Mouse (Mus musculus): ENCODE measurements around the gene Dlst.
"Not testable (repeated sequence)": the region's sequence is repeated elsewhere in the genome, so short reads cannot be mapped to it uniquely, and the experiment has no call there.

Dlst gene

GRCm38 (mm10) chr12:85115678-85116077 is 5.0 kb downstream of the Dlst start:
- DNase-seq (ENCODE audit: low spot score), result no peak

- DNase-seq (ENCODE audit: low spot score), result peak; percentile 39
Measured at GRCm38 (mm10) chr12:85121806-85122459, 11.3 kb downstream of the Dlst start.

GRCm38 (mm10) chr12:85123108-85123530 is 12.5 kb downstream of the Dlst start:
- DNase-seq (ENCODE audit: low spot score), result no peak

GRCm38 (mm10) chr12:85123645-85124044 is 13.0 kb downstream of the Dlst start:
- no peak for DNase-seq (ENCODE audit: low spot score)

- DNase-seq (ENCODE audit: low spot score), result no peak
Measured at GRCm38 (mm10) chr12:85124751-85125150, 14.1 kb downstream of the Dlst start.

- peak; percentile 64 for DNase-seq (ENCODE audit: low spot score)
Measured at GRCm38 (mm10) chr12:85126986-85127603, 16.5 kb downstream of the Dlst start.

GRCm38 (mm10) chr12:85129426-85129978 is 18.9 kb downstream of the Dlst start:
- DNase-seq (ENCODE audit: low spot score), result no peak

- DNase-seq (ENCODE audit: low spot score), result no peak
Measured at GRCm38 (mm10) chr12:85131361-85131760, 20.7 kb downstream of the Dlst start.

GRCm38 (mm10) chr12:85134043-85134794 is 23.6 kb downstream of the Dlst start:
- no peak for DNase-seq (ENCODE audit: low spot score)

GRCm38 (mm10) chr12:85135513-85136470 is 25.2 kb downstream of the Dlst start:
- DNase-seq (ENCODE audit: low spot score), result no peak

- DNase-seq (ENCODE audit: low spot score), result no peak
Measured at GRCm38 (mm10) chr12:85136627-85137026, 26.0 kb downstream of the Dlst start.

- DNase-seq (ENCODE audit: low spot score), result no peak
Measured at GRCm38 (mm10) chr12:85140036-85140701, 29.5 kb downstream of the Dlst start.

GRCm38 (mm10) chr12:85141096-85141495 is 30.5 kb downstream of the Dlst start:
- no peak for DNase-seq (ENCODE audit: low spot score)

- DNase-seq (ENCODE audit: low spot score), result peak; percentile 86
Measured at GRCm38 (mm10) chr12:85142803-85143202, 32.2 kb downstream of the Dlst start.

- DNase-seq (ENCODE audit: low spot score), result not testable (repeated sequence)
Measured at GRCm38 (mm10) chr12:85144276-85144675, 33.6 kb downstream of the Dlst start.

GRCm38 (mm10) chr12:85144821-85145220 is 34.2 kb downstream of the Dlst start:
- DNase-seq (ENCODE audit: low spot score), result no peak

GRCm38 (mm10) chr12:85145630-85146029 is 35.0 kb downstream of the Dlst start:
- DNase-seq (ENCODE audit: low spot score), result no peak

- peak; percentile 45 for DNase-seq (ENCODE audit: low spot score)
Measured at GRCm38 (mm10) chr12:85146355-85146754, 35.7 kb downstream of the Dlst start.

GRCm38 (mm10) chr12:85146881-85147280 is 36.2 kb downstream of the Dlst start:
- DNase-seq (ENCODE audit: low spot score), result no peak

GRCm38 (mm10) chr12:85150321-85151001 is 39.8 kb downstream of the Dlst start:
- DNase-seq (ENCODE audit: low spot score), result peak; percentile 43

Measured in MN1 (cell line).